Mouse (Mus musculus): ENCODE data around the gene Mrpl10.

Gene Mrpl10

GRCm38 (mm10) chr11:97069770-97070169 is 28.4 kb downstream of the Mrpl10 start:
- DNase-seq = no peak

GRCm38 (mm10) chr11:97071129-97071528 is 29.8 kb downstream of the Mrpl10 start:
- DNase-seq = peak; percentile 46

GRCm38 (mm10) chr11:97072533-97072932 is 31.2 kb downstream of the Mrpl10 start:
- peak; percentile 65 for DNase-seq

GRCm38 (mm10) chr11:97074235-97074634 is 32.9 kb downstream of the Mrpl10 start:
- DNase-seq = no peak

- DNase-seq = peak; percentile 78
These were observed 37.4 kb downstream of the Mrpl10 start for GRCm38 (mm10) chr11:97078751-97079150.

- no peak for DNase-seq
These were observed 38.9 kb downstream of the Mrpl10 start for GRCm38 (mm10) chr11:97080291-97080690.

GRCm38 (mm10) chr11:97082977-97083376 is 41.6 kb downstream of the Mrpl10 start:
- peak; percentile 66 for DNase-seq

GRCm38 (mm10) chr11:97083401-97084140 is 42.2 kb downstream of the Mrpl10 start:
- DNase-seq = no peak

GRCm38 (mm10) chr11:97084821-97085505 is 43.6 kb downstream of the Mrpl10 start:
- no peak for DNase-seq

- DNase-seq = no peak
These were observed 45.0 kb downstream of the Mrpl10 start for GRCm38 (mm10) chr11:97086365-97086764.

GRCm38 (mm10) chr11:97094600-97094999 is 53.2 kb downstream of the Mrpl10 start:
- no peak for DNase-seq

- peak; percentile 50 for DNase-seq
These were observed 57.4 kb downstream of the Mrpl10 start for GRCm38 (mm10) chr11:97098791-97099190.

Data from kidney, postnatal 10 days (tissue).